Comparison of ENCODE assay signal across 30 mouse cellular contexts in genomic region chr12:96351143-96351542, GRCm38 (mm10).
DNase-seq lines count a peak whose midpoint lies in the region; ATAC-seq and TF ChIP-seq lines count a peak whose summit lies in the region.
"Had no signal": no experiment of that assay in that cellular context is flagged by ENCODE, and none has a peak within 500 bp of the region (broad histone marks: within the 10 kb centered on the region; RNA-seq: fewer than 3 reads in every experiment).

No protein-coding gene starts in this region.

- WGBS in hindbrain, embryonic 11.5 days: 67% methylated on average over 3 of the region's 3 CpGs
- WGBS in hindbrain, postnatal 0 days: 57% methylated on average over 3 of the region's 3 CpGs
- WGBS in kidney, embryonic 16.5 days: 41% methylated on average over 3 of the region's 3 CpGs
- 35% methylated on average over 3 of the region's 3 CpGs for WGBS in stomach, embryonic 14.5 days
- WGBS in stomach, postnatal 0 days: 53% methylated on average over 3 of the region's 3 CpGs

- H3K9me3 ChIP-seq in hindbrain, embryonic 11.5 days (ENCODE audit: control insufficient read depth, low read length): no peaks in the 10 kb centered on the region
- no peaks in the 10 kb centered on the region for H3K9me3 ChIP-seq in hindbrain, postnatal 0 days (ENCODE audit: low read length)
- no peaks in the 10 kb centered on the region for H3K9me3 ChIP-seq in kidney, embryonic 16.5 days (ENCODE audit: low read length)
- no peaks in the 10 kb centered on the region for H3K9me3 ChIP-seq in stomach, embryonic 14.5 days (ENCODE audit: control insufficient read depth, low read depth, low read length)
- no peaks in the 10 kb centered on the region for H3K9me3 ChIP-seq in stomach, postnatal 0 days (ENCODE audit: control insufficient read depth, low read length)
- H3K9me3 ChIP-seq: embryonic facial prominence, embryonic 12.5 days; hindbrain, embryonic 10.5 days; limb, embryonic 12.5 days; liver, embryonic 15.5 days; lung, embryonic 15.5 days; midbrain, embryonic 12.5 days had no signal

- H3K36me3 ChIP-seq in hindbrain, embryonic 11.5 days (ENCODE audit: control insufficient read depth, insufficient read depth, low read length): no peaks in the 10 kb centered on the region
- no peaks in the 10 kb centered on the region for H3K36me3 ChIP-seq in hindbrain, postnatal 0 days (ENCODE audit: insufficient read depth, low read length)
- no peaks in the 10 kb centered on the region for H3K36me3 ChIP-seq in kidney, embryonic 16.5 days (ENCODE audit: insufficient read depth, low read length)
- H3K36me3 ChIP-seq in stomach, embryonic 14.5 days (ENCODE audit: control insufficient read depth, insufficient read depth, low read length): no peaks in the 10 kb centered on the region
- H3K36me3 ChIP-seq in stomach, postnatal 0 days (ENCODE audit: control insufficient read depth, insufficient read depth, low read length): no peaks in the 10 kb centered on the region
- H3K36me3 ChIP-seq: embryonic facial prominence, embryonic 12.5 days; G1E; hindbrain, embryonic 10.5 days; limb, embryonic 12.5 days; liver, embryonic 15.5 days; lung, embryonic 15.5 days; midbrain, embryonic 12.5 days had no signal

- H3K9ac ChIP-seq in hindbrain, embryonic 11.5 days (ENCODE audit: low read depth, low read length): no peak overlapping the region
- no peak overlapping the region for H3K9ac ChIP-seq in hindbrain, postnatal 0 days (replicated peaks; ENCODE audit: low read length)
- H3K9ac ChIP-seq in kidney, embryonic 16.5 days (replicated peaks; ENCODE audit: low read length): no peak overlapping the region
- H3K9ac ChIP-seq in stomach, embryonic 14.5 days (replicated peaks; ENCODE audit: low read depth, low read length): no peak overlapping the region
- H3K9ac ChIP-seq in stomach, postnatal 0 days (ENCODE audit: low read length): no peak overlapping the region
- H3K9ac ChIP-seq: embryonic facial prominence, embryonic 12.5 days; limb, embryonic 12.5 days; liver, embryonic 15.5 days; lung, embryonic 15.5 days; midbrain, embryonic 12.5 days had no signal

- no peak for TF ChIP-seq EP300 in stomach, postnatal 0 days (optimal IDR thresholded peaks at IDR 0.05)

- no peaks in the 10 kb centered on the region for H3K27me3 ChIP-seq in hindbrain, embryonic 11.5 days (ENCODE audit: control insufficient read depth, insufficient read depth, low read length)
- H3K27me3 ChIP-seq in hindbrain, postnatal 0 days (ENCODE audit: insufficient read depth, low read length): no peaks in the 10 kb centered on the region
- no peaks in the 10 kb centered on the region for H3K27me3 ChIP-seq in kidney, embryonic 16.5 days (ENCODE audit: insufficient read depth, low read length)
- H3K27me3 ChIP-seq in stomach, embryonic 14.5 days (ENCODE audit: control insufficient read depth, insufficient read depth, low read length): no peaks in the 10 kb centered on the region
- H3K27me3 ChIP-seq in stomach, postnatal 0 days (ENCODE audit: control insufficient read depth, insufficient read depth, low read length): no peaks in the 10 kb centered on the region
- H3K27me3 ChIP-seq: embryonic facial prominence, embryonic 12.5 days; limb, embryonic 12.5 days; liver, embryonic 15.5 days; lung, embryonic 15.5 days; midbrain, embryonic 12.5 days had no signal

- no peak overlapping the region for H3K27ac ChIP-seq in hindbrain, embryonic 11.5 days (ENCODE audit: low read depth, low read length)
- H3K27ac ChIP-seq in hindbrain, postnatal 0 days: no peak overlapping the region
- no peak overlapping the region for H3K27ac ChIP-seq in kidney, embryonic 16.5 days (ENCODE audit: low read length)
- peak overlapping the region; percentile 44; the same call in 1 of the 2 replicates for H3K27ac ChIP-seq in stomach, embryonic 14.5 days (ENCODE audit: low read length)
- no peak overlapping the region for H3K27ac ChIP-seq in stomach, postnatal 0 days (replicated peaks)
- H3K27ac ChIP-seq: embryonic facial prominence, embryonic 12.5 days; gastrocnemius, adult 2 months; hindbrain, embryonic 10.5 days; limb, embryonic 12.5 days; liver, embryonic 15.5 days; lung, embryonic 15.5 days; midbrain, embryonic 12.5 days had no signal

- TF ChIP-seq CTCF in hindbrain, postnatal 0 days (IDR thresholded peaks at IDR 0.05; ENCODE audit: low read depth): no peak
- TF ChIP-seq CTCF in stomach, postnatal 0 days (IDR thresholded peaks at IDR 0.05; ENCODE audit: low read depth): no peak

- DNase-seq in hindbrain, embryonic 11.5 days (ENCODE audit: low spot score): no peak
- DNase-seq in hindbrain, postnatal 0 days (ENCODE audit: low spot score): no peak
- DNase-seq in kidney, postnatal 36 days: no peak
- DNase-seq in stomach, postnatal 0 days (ENCODE audit: low spot score): no peak
- no peak for DNase-seq in spleen, postnatal 36 days (ENCODE audit: low spot score in 2 of 2)
- DNase-seq in cerebellum, adult 18-20 months: no peak
- DNase-seq: adrenal gland, adult 8-10 months; cerebellum, adult 9-10 months; cerebellum, postnatal 36 days; embryo, embryonic 11 days; gastrocnemius, adult 2 months; gastrocnemius, postnatal 36 days; heart, adult 18-20 months; heart, postnatal 14 days; kidney, postnatal 14 days; lung, postnatal 36 days; right cerebral cortex, adult 18-20 months; spleen, adult 18-20 months; thymus, postnatal 14 days had no signal

- ATAC-seq in hindbrain, embryonic 11.5 days (ENCODE audit: low FRiP score): peak; percentile 38; the same call in 1 of the 2 replicates
- no peak for ATAC-seq in hindbrain, postnatal 0 days
- peak; percentile 95 for ATAC-seq in kidney, embryonic 16.5 days (ENCODE audit: low FRiP score, low TSS enrichment)
- ATAC-seq in stomach, embryonic 14.5 days (ENCODE audit: insufficient number of reproducible peaks, insufficient read depth, low FRiP score, low read depth): peak; percentile 67; the same call in 1 of the 2 replicates
- no peak for ATAC-seq in stomach, postnatal 0 days (ENCODE audit: low FRiP score, low TSS enrichment)
- ATAC-seq: forebrain, embryonic 16.5 days had no signal

- no peaks in the 10 kb centered on the region for H3K4me1 ChIP-seq in hindbrain, embryonic 11.5 days (replicated peaks; ENCODE audit: control insufficient read depth, insufficient read depth, low read length)
- H3K4me1 ChIP-seq in hindbrain, postnatal 0 days (ENCODE audit: insufficient read depth, low read length): no peaks in the 10 kb centered on the region
- no peaks in the 10 kb centered on the region for H3K4me1 ChIP-seq in kidney, embryonic 16.5 days (ENCODE audit: insufficient read depth, low read length)
- H3K4me1 ChIP-seq in stomach, embryonic 14.5 days (ENCODE audit: control insufficient read depth, insufficient read depth, low read length): no peaks in the 10 kb centered on the region
- H3K4me1 ChIP-seq in stomach, postnatal 0 days (replicated peaks; ENCODE audit: control insufficient read depth, insufficient read depth): no peaks in the 10 kb centered on the region
- H3K4me1 ChIP-seq: embryonic facial prominence, embryonic 12.5 days; hindbrain, embryonic 10.5 days; liver, embryonic 15.5 days; lung, embryonic 15.5 days; midbrain, embryonic 12.5 days had no signal

- H3K4me2 ChIP-seq in hindbrain, embryonic 11.5 days (replicated peaks; ENCODE audit: low read depth, low read length): no peak overlapping the region
- no peak overlapping the region for H3K4me2 ChIP-seq in hindbrain, postnatal 0 days (ENCODE audit: low read depth, low read length)
- no peak overlapping the region for H3K4me2 ChIP-seq in kidney, embryonic 16.5 days (replicated peaks; ENCODE audit: low read depth, low read length)
- no peak overlapping the region for H3K4me2 ChIP-seq in stomach, embryonic 14.5 days (replicated peaks; ENCODE audit: low read depth, low read length)
- no peak overlapping the region for H3K4me2 ChIP-seq in stomach, postnatal 0 days (replicated peaks; ENCODE audit: low read depth)
- H3K4me2 ChIP-seq: embryonic facial prominence, embryonic 12.5 days; limb, embryonic 12.5 days; liver, embryonic 15.5 days; lung, embryonic 15.5 days; midbrain, embryonic 12.5 days had no signal

- H3K4me3 ChIP-seq in hindbrain, embryonic 11.5 days (ENCODE audit: low read depth, low read length): no peak overlapping the region
- no peak overlapping the region for H3K4me3 ChIP-seq in hindbrain, postnatal 0 days (ENCODE audit: low read length)
- H3K4me3 ChIP-seq in kidney, embryonic 16.5 days (ENCODE audit: low read length): no peak overlapping the region
- H3K4me3 ChIP-seq in stomach, embryonic 14.5 days (ENCODE audit: low read depth, low read length): no peak overlapping the region
- no peak overlapping the region for H3K4me3 ChIP-seq in stomach, postnatal 0 days (ENCODE audit: low read depth, low read length)
- H3K4me3 ChIP-seq: embryonic facial prominence, embryonic 12.5 days; gastrocnemius, adult 2 months; hindbrain, embryonic 10.5 days; limb, embryonic 12.5 days; liver, embryonic 15.5 days; lung, embryonic 15.5 days; midbrain, embryonic 12.5 days; myocyte had no signal

Comparison
In these comparisons a context has a peak if more than half of its experiments do, and no peak if none do; other contexts are left out.
1. ATAC-seq: peak in hindbrain, embryonic 11.5 days (single experiment), kidney, embryonic 16.5 days (single experiment) and stomach, embryonic 14.5 days (single experiment); none in hindbrain, postnatal 0 days (single experiment) and stomach, postnatal 0 days (single experiment).